Mouse (Mus musculus): ENCODE measurements at regions not wholly inside any gene's neighbourhood (a gene's known extent, or its start where the extent isn't known, plus 50 kb on each side); places are given as distances from the start of the nearest gene placed in this dataset.
A peak's percentile ranks its signal among the peaks of the same experiment; 100 is the strongest.

DNA sequence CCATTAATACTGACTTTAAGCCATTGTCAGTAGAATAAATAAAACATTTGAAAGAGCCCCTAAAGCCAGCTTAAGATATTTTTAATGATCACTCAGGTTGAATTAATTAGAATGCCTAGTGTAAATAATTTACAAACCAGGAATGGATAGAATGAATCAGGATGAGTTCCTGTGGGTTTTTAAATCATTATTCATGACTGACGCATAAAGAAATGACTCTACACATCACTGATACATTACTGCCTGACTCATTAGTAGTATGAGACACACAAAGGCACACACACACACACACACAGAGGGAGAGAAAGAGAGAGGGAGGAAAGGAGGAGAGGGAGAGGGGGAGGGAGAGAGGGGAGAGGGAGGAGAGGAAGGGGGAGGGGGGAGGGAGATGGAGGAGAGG lies 612.0 kb downstream of the Ipmk start:
- no peak for DNase-seq

DNA sequence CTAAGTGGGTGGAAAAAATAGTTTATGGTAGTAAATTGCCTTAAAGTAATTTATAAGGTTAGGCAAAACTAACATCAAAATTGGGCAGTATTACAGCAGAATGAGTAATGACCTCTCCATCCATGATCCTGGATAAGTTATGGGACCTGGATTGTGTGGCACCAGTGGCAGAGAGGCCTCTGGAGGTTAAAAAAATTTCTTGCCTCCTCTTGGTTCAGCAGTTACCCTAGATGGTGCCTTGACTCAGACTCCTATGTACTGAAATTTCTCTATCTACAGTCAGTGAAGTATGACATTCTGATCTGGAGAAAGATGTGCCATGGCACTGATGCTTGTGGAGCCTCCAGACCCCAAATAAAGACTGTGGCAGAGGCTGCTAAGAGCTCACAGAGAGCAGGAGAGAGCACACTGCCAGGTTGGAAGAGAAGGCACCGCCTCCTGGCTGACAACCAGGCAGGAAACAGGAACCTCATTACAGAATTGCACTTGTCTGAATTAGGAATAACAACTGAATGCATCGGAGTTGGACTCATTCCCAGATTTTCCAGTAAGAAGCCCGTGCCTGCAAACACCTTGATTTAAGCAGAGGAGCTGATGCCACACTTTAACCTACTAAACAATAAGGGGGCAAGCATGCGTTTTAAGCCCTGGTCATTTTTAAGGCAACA lies 613.0 kb downstream of the Ipmk start:
- peak; percentile 65 to 73 for DNase-seq

DNA sequence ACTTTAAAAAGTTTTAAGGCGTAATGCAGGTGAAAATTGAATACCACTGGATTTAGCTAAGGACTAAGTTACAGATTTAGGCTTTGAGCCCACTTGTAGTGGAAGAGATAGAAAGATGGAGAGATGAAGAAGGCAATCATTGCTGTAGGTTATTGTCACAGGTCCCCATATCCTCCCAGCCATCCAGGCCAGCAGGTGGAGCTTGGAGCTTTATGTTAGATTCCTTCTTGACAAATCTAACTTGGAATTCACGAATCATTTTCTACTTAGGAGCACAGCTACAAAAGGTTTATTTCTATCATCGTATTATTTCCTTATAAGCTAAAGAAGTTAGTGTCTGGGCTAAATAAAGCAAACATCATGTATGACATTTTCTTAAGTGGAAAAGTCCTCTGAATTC lies 630.5 kb downstream of the Ipmk start:
- DNase-seq: no peak

DNA sequence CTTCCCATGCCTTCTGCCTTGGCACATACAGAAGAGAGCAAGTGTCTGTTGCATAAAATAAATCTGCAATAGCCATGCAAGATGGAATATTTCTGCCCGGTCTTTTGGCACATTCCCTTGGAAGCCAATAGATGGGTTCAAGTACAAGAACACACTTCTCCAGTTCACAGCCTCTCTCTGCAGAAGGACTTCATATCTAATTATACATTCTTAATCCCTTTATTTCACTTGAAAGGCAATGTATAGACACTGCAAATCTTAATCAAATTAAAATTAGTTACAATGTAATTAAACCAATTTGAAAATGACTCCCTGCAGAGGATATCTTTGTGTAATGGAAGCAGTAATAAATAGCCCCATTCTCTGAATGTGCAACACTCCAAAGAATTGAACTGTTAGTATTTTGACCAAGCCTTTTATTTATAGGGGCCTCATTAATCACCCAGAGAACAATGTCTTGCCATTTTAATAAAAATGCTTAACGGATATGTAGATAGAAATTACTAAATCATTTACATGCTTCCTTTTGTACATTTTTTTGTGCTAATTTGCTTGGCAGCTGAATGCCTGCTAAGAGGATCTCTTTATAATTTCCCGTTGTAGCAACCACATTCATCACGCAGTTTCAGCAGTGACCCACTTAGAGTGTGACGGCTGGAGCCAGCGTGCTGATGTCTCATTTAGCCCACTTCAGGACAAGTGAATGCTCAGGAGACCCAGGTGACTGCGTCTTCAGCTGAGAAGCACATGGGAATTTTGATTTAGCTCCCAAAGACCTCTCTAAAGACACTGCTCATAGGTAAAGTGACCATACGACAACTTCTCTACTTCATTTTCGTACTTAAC lies 651.5 kb upstream of the Zwint start:
- no peak for DNase-seq
